Mouse (Mus musculus) liver, postnatal 0 days (tissue): ENCODE measurements around the gene Pex12.

Source experiments
- CTCF ChIP-seq: sonication (generic); IDR thresholded peaks from 2 replicates; pipeline ENCODE4 v1.5.1; 2016; ENCODE audit warnings: antibody characterized with exemption, low read depth
- EP300 ChIP-seq: IDR thresholded peaks from 2 replicates; pipeline ENCODE4 v1.6.1; 2016; ENCODE audit warnings: antibody characterized with exemption, low read depth, mild to moderate bottlenecking

GRCm38 (mm10) chr11:83341716-83342245 lies 39.4 kb upstream of the Pex12 start:
- no peak for TF ChIP-seq CTCF
- no peak for TF ChIP-seq EP300
